Mouse (Mus musculus) embryonic fibroblast, embryonic 13.5 days (primary cell): ENCODE data around the gene Pipox.

Experiments used
- CTCF ChIP-seq: IDR thresholded peaks from 2 replicates; pipeline ENCODE4 v1.5.1; 2011; ENCODE audit warnings: mild to moderate bottlenecking, control low read depth, low read length, moderate library complexity, borderline replicate concordance; ENCODE audit not compliant: insufficient read depth
- POLR2A ChIP-seq: IDR thresholded peaks from 2 replicates; pipeline ENCODE4 v1.6.1; 2011; ENCODE audit warnings: low read depth, mild to moderate bottlenecking, control low read depth, low read length, moderate library complexity

GRCm38 (mm10) chr11:77858589-77858988 lies 35.3 kb downstream of the Pipox start:
- TF ChIP-seq CTCF (no peak), POLR2A (no peak)
